Mouse (Mus musculus) thymus, adult 2 months (tissue): Measurements from ENCODE around the gene Eif2b2. TPM values are rescaled to one million over a fixed set of nuclear protein-coding genes. Genes with fewer than 3 reads are reported as not detected.

Source experiments
- DNase-seq: peaks from one replicate; pipeline ENCODE4 v3.0.0; 2021
- H3K27ac ChIP-seq: fragments of 200-500 bp; 2 replicates; pipeline ENCODE4 v1.5.1; 2012; ENCODE audit warnings: low read length, control low read depth; ENCODE audit not compliant: control insufficient read depth, insufficient read depth
- H3K27me3 ChIP-seq: fragments of 200-500 bp; 2 replicates; pipeline ENCODE4 v1.6.1; 2012; ENCODE audit warnings: mild to moderate bottlenecking, low read length, moderate library complexity, mixed read lengths; ENCODE audit not compliant: control insufficient read depth, insufficient read depth
- H3K36me3 ChIP-seq: fragments of 200-500 bp; 2 replicates; pipeline ENCODE4 v1.6.1; 2012; ENCODE audit warnings: mild to moderate bottlenecking, low read length, moderate library complexity; ENCODE audit not compliant: control insufficient read depth, insufficient read depth
- H3K4me1 ChIP-seq: fragments of 200-500 bp; replicated peaks from 2 replicates; pipeline ENCODE4 v1.6.1; 2012; ENCODE audit warnings: low read length; ENCODE audit not compliant: control insufficient read depth, insufficient read depth
- H3K4me3 ChIP-seq: fragments of 200-500 bp; 2 replicates; pipeline ENCODE4 v1.5.1; 2012; ENCODE audit warnings: mild to moderate bottlenecking, low read length, control low read depth, moderate library complexity; ENCODE audit not compliant: control insufficient read depth, insufficient read depth
- CTCF ChIP-seq: fragments of 200-500 bp; IDR thresholded peaks from 2 replicates; pipeline ENCODE4 v1.5.1; 2012; ENCODE audit warnings: mild to moderate bottlenecking, control low read depth, low read length, moderate library complexity, borderline replicate concordance; ENCODE audit not compliant: control insufficient read depth, poor library complexity, insufficient read depth; ENCODE audit errors: extremely low read depth
- POLR2A ChIP-seq: fragments of 200-500 bp; IDR thresholded peaks from 2 replicates; pipeline ENCODE4 v1.6.1; 2012; ENCODE audit warnings: mild to moderate bottlenecking, low read length, control low read depth, moderate library complexity; ENCODE audit not compliant: control insufficient read depth, poor library complexity, insufficient read depth; ENCODE audit errors: extremely low read depth
- WGBS: fragments of 180-500 bp; shearing (Covaris S2); methylation state at CpG from one replicate; pipeline ENCODE4 v1.1.7; 2018; 5-methylcytosine and 5-hydroxymethylcytosine counted together
- polyA plus RNA-seq: library from polyadenylated mRNA; depleted of rRNA; stranded (reverse); fragments of >200 nt; gene quantifications from 2 replicates; pipeline ENCODE4 v1.2.3, GENCODE M21; 2012

Gene Eif2b2
- polyA plus RNA-seq, 1 experiment: 250 TPM

DNA sequence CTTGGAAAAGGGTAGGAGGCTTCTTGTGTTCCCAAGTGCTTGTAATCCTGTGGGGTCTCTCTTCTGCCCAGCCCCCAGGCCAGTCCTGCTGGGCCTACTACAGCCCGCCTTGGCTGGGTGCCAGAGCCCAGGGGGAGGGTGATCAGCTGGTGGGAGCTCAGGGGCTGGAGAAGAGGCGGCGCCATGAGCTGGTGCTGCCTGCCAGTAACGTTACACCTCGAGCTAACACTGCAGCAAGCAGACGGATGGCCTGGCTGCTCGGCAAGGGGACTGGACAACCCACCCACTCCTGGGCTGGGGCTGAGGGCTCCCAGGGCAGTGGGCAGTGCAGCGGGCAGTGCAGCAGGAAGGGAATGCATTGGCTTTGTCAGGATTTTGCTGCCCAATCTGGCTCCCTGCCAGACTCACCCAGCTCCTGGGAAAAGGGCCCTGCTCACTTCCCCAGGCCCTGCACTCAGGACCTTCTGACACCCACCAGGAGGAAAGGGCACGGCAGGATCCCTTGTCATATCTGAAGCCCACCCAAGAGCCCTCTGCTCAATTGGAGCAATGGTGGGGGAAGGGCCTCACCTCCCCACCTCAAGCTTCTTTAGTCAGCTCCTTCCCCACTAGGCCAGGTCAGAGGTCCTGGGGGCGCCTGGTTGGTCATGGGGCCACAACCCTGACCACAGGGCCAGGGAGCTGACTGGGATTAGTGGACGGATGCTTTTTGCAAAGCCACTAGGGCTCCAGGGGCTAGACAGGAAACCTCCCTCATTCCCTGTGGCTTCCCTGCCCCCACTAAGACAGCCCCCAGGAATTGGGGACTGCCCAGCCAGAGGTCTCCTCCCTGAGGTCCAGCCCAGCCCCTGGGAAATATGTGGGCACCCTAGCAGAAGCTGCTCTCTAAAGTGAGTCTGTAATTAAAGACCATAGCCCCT lies 43.1 kb upstream of the Eif2b2 start:
- DNase-seq: no peak
- Histone ChIP-seq H3K36me3 (no peaks in the 10 kb centered on the region), H3K4me3 (no peak overlapping the region), H3K27me3 (no peaks in the 10 kb centered on the region), H3K4me1 (peaks cover 18% of the 10 kb centered on the region), H3K27ac (no peak overlapping the region)
- TF ChIP-seq CTCF (no peak), POLR2A (no peak)
- WGBS: 89% methylated on average over 11 of the region's 11 CpGs

- no peaks in the 10 kb centered on the region for H3K27me3 ChIP-seq
- H3K4me1 ChIP-seq: peaks cover 26% of the 10 kb centered on the region
- peak overlapping the region; percentile 30 for H3K4me3 ChIP-seq
- H3K36me3 ChIP-seq: no peaks in the 10 kb centered on the region
- peak; percentile 62 for DNase-seq
- no peak for TF ChIP-seq POLR2A
- no peak for TF ChIP-seq CTCF
- no peak overlapping the region for H3K27ac ChIP-seq
- 3% methylated on average over 32 of the region's 32 CpGs for WGBS
Observed at GRCm38 (mm10) chr12:85176846-85177523, 42.3 kb upstream of the Eif2b2 start.

- WGBS: 36% methylated on average over 10 of the region's 10 CpGs
- Histone ChIP-seq H3K27ac (no peak within 1 kb of the TSS), H3K27me3 (no peaks in the 10 kb centered on the region), H3K4me3 (peak within 1 kb of the TSS; percentile 30), H3K36me3 (no peaks in the 10 kb centered on the region), H3K4me1 (peaks cover 34% of the 10 kb centered on the region)
- no peak for DNase-seq
- TF ChIP-seq CTCF: no peak
- TF ChIP-seq POLR2A: no peak
Observed at GRCm38 (mm10) chr12:85177740-85178239, 41.5 kb upstream of the Eif2b2 start, which contains the start of gene Pgf. TSS of gene Pgf (minus strand) at chr12:85177790.

GRCm38 (mm10) chr12:85178294-85178693 lies 41.0 kb upstream of the Eif2b2 start:
- H3K36me3 ChIP-seq: no peaks in the 10 kb centered on the region
- TF ChIP-seq POLR2A: no peak
- TF ChIP-seq CTCF: no peak
- H3K27ac ChIP-seq: no peak overlapping the region
- WGBS: 94% methylated on average over 2 of the region's 2 CpGs
- H3K4me1 ChIP-seq: peaks cover 38% of the 10 kb centered on the region
- DNase-seq: no peak
- H3K4me3 ChIP-seq: no peak overlapping the region
- no peaks in the 10 kb centered on the region for H3K27me3 ChIP-seq

DNA sequence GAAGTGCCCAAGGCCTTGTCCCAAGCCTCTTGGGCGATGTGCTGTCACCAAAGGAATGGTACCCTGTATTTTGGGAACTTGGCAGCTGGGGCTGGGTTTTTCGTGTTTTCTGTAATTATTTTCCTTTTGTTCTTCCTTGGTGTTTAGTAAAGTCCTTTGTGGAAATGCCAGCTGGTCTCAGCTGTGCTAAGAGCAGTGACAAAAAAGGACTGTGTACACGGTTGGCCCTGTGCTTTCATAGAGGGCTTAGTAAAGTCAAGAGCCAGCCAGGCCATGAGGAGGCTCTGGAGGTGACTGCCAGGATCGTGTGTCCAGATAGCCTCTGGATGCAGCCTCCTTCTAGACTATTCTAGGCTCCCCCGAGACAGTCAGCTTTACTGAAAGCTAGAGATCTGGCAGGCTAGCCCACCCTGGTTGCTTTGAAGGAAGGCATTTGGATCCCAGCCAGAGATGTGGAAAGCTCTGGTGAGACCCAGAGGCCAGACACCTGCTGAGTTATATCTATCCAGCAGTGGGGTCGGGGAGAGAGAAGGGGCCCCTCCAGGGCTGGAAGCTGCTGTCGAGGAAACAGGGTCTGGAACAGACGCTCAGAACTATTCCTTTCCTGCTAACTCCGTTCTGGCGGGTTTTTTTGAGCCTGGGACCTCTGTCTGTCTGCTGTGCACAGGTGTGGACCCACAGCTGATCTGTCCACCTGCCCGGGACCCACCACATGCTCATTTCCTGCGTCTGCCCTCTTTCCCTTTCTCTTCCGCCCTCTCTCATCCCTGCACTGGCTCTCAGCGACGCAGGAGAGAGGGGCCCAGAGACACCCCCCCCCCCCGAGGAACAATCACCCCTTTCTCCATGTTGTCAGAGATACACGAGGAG lies 37.6 kb upstream of the Eif2b2 start:
- no peaks in the 10 kb centered on the region for H3K36me3 ChIP-seq
- DNase-seq: no peak
- H3K4me1 ChIP-seq: peaks cover 35% of the 10 kb centered on the region
- no peaks in the 10 kb centered on the region for H3K27me3 ChIP-seq
- TF ChIP-seq CTCF: 0 out of 2 replicates have a peak, but pooled peaks have one; percentile 8
- no peak for TF ChIP-seq POLR2A
- no peak overlapping the region for H3K27ac ChIP-seq
- 15% methylated on average over 17 of the region's 17 CpGs for whole genome bisulfite sequencing
- no peak overlapping the region for H3K4me3 ChIP-seq

GRCm38 (mm10) chr12:85182345-85182643 lies 37.0 kb upstream of the Eif2b2 start:
- TF ChIP-seq CTCF: no peak
- no peak for TF ChIP-seq POLR2A
- no peaks in the 10 kb centered on the region for H3K27me3 ChIP-seq

More at GRCm38 (mm10) chr12:85182345-85182643, 37.0 kb upstream of the Eif2b2 start:
- peaks cover 30% of the 10 kb centered on the region for H3K4me1 ChIP-seq
- no peak overlapping the region for H3K4me3 ChIP-seq
- no peak for DNase-seq
- no peak overlapping the region for H3K27ac ChIP-seq
- 36% methylated on average over 8 of the region's 8 CpGs for WGBS
- no peaks in the 10 kb centered on the region for H3K36me3 ChIP-seq
